Mouse (Mus musculus): ENCODE results near the gene Maml3.

Gene Maml3

DNA sequence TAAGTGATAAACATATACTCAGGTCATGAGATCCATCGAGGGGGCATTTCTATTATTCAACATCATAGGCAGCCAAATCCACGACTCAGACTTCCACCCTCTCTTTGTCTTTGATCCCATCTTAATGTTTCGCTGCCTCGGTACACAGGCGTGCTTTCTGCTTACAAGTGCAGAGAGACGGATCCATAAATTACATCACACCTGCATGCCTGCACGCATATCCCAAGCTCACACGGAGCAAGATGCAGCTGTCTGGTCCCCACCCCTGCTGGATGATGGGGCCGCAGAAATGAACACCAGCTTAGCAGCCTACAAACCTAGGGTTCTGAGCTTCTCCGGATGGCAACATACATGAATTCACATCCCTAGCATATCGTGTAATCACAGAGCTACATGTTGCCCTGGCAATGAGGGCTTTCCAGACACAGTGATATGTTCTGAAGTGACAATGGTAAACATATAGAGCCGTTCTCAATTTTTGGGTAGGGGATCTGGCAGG lies 200.5 kb downstream of the Maml3 start:
- DNase-seq, result no peak

DNA sequence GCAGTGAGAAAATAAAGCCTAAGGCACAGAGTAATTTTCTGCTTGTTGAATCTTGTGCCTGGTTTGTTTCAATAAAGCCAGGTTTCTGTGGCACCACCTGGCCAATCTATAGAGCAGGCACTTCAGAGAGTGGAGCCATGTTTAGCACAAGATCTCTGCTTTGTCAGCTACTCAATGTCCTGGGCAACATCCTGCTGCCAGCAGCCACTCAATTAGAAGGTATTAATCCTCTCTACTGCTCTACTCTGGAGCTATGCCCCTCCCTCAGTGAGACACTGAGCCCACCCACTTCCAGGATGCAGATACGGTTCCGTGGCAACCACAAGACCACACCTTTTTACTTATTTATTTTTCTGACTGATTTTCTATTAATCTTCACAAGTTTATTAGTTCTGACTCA lies 203.7 kb downstream of the Maml3 start:
- DNase-seq, result peak; percentile 23

DNA sequence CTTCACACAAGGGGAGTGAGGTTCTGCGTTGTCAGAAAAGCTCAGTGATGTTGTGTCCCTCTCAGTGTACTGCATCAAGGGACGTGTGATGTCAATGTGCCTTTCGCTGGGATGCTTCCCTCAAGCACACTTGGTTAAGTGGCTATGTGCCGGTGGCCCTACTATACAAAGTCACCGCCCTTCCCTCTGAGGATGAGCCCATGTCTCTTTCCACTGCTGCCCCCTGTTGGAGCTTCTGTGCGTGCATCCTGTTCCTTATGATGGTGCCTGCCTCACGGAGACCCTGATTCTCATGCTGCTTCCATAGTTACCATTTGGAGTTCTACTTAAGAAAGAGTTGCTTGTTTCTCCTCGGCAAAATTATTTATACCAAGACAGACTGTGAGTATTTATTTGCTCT lies 210.4 kb downstream of the Maml3 start:
- DNase-seq, result no peak

DNA sequence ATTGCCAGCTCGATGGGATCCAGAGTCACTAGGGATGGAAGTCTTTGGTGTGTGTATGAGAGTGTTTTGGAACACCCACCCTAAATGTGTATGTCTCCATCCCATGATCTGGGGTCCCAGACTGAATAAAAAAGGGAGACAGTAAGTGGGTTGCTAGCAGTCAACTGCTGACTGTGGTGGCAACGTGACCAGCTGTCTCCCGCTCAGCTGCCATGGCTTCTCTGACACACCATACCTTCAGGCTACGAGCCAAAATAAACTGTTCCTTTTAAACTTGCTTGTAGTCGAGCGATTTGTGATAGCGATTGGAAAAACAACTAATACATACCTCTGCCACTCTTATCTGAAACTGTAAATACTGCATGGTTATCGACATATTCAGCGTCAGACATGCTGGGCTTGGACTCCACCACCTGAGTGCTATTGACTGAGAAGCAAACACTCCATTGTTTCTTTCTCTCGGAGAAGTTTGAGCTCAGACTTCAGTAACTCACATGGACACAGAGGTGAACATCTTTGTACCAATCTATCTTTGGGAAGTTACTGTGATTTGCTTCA lies 213.2 kb downstream of the Maml3 start:
- DNase-seq, result no peak

DNA sequence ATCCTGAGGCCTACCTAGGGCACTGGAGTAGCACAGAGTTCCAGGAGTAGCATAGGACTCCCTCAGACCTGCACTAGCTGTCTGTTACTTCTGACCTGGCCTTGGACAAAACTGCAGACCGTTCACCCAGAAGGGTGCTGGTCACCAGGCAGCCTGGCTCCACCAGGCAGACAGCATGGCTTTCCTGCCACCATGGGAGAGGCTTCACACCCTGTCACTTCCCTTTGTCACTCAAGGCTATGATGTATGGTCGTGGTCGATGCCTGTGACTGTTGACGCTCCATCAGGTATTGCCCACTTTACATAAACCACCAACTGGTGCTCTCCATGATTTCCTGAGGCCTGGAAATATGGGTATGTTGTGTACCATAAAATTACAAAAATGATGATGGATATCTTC lies 214.7 kb downstream of the Maml3 start:
- no peak for DNase-seq

DNA sequence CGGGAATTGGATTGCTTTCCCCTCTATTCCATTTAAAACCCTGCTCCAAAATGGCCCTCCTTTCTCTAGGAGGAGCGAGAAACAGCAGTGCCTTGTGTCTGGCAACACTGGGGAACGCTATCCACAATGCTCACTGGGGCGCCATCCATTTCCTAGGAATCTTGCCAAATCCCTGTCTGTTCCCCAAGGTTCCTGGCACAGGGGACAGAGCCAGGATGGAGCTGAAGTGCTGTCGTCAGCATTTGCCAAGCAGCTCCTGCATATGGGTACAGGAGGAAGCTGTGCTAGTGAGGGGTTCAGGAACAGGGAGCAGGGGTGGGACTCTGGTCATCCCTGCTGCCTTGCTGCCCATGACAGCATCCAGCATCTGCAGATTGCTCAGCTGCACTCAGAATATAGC lies 215.1 kb downstream of the Maml3 start:
- DNase-seq, result peak; percentile 20

DNA sequence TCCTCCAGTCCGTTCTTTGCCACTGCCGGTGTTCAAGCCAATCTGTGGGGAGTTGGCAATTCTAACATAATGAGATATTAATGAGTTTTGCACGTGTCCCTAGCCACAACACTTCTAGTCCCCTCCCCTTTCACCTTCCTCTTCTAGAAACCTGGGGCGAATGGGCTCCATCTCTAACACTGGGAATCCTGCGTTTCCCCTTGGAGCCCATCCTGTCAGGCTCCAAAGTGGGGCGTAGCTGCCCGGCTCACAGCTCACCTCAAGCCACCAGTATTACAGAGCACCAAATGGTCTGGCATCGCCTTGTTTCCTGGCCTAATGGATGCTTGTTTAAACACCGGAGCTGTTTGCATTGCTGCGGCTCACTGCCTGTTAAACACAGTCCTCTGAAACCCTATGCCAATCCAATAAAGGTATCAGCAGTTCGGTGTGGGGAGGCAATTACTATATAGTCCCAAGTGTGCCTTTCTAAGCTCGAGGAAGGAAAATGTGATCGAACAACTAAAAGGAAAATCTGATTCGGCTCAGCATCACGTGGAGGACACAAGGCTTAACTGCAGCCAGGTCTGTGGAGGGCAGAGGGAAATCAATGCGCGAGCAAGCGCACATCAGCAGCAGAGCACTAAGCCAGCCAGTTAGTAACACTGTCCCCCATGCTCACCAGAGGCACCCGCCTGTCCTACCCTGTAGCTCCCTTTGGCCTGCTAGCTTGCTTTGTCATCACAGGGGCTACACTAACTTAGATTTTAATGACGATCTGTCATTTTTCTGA lies 216.0 kb downstream of the Maml3 start:
- DNase-seq, result peak; percentile 57

DNA sequence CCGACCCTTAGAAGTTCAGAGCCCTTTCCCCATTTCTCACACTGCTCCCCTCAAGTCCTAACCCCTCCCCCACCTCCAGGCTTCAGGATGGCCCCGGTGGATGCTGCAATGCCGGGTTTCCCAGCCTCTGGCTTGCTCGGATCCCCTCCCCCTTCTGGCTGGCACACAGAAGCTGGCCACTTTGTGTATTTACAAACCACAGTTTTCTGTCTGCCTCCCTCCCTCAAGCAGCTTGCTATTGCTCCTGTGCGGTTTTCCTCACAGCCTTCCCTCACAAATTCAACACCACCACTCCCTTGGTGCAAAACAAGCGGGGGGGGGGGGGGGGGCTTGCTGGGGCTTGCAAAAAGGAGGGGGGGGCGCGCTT lies 216.6 kb downstream of the Maml3 start:
- DNase-seq, result peak; percentile 59

DNA sequence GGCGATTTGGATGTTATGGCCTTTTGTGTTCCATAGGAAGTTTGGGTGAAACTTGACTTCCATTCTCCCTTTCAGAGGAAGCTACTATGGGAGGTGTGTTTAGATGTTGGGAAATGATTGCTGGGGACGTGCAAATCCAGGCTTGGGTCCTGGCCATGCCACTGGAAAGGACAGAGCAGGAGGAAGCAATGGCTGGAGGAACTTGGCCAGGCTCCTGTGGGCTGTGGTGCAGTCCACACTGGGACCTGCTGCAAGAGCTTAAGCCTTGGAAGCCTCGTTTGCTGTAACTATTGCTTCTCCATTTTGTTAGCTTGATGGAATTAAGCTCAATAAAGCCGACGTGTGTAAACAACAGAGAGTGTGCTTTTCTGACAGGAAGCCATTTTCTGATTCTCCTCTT lies 219.0 kb downstream of the Maml3 start:
- DNase-seq, result no peak

DNA sequence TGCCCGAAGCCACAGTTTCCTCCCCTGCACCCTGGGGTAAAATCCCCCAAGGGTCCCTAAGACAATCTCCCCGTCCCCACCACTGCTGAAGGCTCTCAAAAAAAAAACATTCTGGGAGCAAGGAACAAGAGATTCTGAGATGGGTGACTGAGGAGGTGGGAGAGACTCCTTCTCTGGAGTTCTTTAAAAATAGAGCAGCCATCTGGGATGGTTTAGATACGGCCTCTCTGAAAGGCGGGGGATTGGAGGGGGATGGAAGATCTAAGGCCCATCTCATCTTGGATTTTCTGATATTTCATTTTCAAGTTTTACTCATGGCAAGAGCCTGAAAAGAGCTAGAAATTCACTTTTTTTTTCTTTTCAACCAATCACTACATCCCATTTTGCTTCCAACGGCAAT lies 219.4 kb downstream of the Maml3 start:
- no peak for DNase-seq

DNA sequence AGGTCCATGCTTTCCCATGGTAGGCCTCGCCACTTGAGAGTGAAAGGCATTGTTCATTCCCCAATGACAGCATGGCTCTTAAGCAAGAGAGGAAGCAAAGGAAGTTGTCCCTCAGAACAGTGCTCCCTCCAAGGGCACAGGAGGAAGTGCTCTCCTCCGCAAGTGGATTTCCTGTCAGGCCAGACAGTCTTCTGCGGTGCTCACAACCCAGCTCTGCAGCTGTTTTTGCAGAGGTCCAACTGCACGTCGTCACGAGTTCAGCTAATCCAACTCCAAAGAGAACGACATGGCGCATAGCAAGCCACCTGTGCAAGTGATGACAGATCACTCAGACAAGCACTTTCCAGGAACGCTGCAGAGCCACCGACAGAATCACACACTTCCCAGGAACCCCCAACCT lies 222.9 kb downstream of the Maml3 start:
- DNase-seq, result no peak

DNA sequence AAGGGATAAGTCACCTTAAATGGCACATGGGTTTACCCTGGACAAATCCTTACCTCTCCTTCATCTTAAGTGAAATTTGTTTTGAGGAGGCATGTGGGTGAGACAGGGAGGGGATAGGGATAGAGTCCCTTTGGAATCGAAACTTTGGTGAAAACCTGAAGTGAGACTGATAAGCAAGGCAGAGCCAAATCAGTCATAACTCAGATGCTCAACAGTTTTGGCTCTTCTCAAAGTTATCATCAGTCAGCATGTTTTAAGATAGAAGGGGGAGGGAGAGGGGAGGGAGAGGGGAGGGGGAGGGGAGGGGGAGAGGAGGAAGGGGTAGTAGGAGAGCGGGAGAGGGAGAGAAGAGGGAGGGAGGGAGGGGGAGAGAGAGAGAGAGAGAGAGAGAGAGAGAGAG lies 223.5 kb downstream of the Maml3 start:
- DNase-seq, result no peak

DNA sequence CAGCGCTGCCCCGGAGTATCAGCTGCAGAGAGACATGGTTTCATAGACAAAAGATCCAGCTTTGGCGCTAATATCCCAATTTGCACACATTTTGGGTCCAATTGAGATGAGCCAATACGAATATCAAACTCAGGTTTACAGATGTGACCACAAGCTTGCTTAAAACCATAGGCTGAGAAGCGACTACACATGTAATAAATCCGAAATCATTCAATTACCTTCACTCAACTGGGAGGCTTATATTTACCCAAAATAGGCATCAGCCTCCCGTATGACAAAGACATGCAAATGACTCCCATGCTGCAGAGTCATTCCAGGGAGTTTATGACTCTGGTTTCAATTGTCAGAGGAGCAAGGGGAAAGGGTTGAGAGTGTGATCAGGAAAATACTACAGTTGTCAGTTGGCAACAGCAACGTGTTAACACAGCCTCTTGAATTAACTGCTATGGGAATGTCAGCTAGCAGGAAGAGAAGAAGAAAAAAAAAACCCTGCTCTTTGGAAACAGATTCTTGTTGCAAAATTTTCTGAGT lies 224.3 kb downstream of the Maml3 start:
- no peak for DNase-seq

DNA sequence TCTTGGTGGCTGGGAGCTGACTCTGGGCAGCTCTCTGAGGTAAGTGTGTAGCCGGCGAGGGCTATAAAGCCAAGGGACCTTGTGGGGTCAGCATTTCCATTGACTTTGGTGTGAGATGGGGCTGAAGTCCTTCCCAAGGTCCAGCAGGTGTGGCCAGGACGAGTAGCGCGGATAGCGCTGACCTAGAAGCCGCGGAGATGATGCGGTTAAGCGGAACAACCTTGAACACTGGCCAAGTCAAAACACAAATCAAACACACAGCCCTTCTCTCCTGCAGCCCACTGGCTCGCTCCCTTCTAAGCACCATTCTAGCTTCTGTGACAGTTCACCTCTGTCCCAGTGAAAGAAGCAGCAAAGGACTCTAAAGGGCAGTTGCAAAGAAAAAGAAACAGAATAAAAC lies 225.7 kb downstream of the Maml3 start:
- no peak for DNase-seq

DNA sequence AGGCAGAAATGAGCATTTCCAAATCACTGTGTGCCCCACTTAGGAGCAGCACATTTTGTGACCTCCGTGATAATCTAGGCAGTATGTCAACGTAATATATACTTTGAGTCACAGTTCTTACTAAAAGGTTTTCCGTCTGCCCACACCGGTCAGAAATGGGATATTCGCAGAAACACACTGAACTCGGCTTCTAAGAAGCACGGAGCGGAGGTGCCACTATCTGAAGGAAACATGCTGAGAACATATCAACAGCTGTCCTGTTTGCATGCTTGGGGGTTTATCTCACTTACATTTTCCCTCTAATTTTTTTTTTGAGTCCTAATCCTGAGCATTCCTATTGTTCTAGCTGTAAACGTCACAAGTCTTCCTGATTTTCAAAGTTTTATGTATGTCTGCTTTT lies 226.3 kb downstream of the Maml3 start:
- no peak for DNase-seq

DNA sequence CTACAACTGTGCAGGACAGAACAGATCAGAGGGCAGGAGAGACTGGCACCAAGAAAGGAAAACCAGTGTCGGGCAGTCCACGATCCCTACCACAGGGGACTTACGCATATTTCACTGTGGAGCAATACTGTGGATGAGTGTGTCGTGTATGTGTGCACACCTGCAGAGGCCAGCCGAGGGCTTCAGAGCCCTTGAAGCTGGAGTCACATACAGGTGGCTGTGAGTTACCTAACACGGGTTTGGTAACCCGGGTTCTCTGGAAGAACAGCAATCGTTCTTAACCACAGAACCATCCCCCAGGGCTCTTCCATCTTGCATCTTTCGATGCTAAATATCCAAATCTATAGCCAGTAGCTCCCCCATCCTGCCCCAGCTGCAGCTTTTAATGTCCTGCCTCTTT lies 228.1 kb downstream of the Maml3 start:
- DNase-seq, result no peak

DNA sequence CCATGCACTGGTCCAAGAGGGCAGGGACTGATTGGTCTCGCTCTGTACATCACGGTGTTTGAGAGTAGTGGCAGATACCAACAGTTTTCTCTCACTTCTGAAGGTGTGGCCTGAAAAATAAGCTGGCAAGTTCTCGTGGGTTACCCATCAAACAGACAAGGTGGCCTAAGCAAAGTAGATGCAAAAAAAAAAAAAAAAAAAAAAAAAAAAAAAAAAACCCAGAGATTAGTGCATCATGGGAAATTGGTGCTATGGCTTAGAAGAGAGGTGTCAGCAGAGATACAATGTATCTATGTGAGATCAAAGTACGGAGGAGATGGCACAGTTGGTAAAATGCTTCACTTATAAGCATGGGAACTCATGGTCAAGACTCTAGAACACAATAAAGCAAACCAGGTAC lies 229.2 kb downstream of the Maml3 start:
- DNase-seq, result no peak

DNA sequence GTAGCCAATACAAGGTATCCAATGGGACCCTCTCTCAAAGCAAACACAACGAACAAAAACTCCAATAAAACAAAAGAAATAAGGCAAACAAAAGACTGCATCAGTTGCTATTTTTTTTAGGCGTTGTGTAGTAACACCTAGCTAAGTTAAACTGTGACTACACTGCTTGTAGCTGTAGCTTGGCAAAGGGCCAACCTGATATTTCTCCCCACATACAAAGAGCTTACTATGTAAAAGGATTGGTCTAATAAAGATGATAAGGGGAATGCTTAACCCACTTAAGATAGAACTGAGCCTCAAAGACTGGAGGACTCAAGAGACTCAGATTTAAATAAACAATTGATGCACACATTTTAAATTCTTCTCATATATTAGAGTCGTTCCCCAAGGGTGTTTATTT lies 230.6 kb downstream of the Maml3 start:
- DNase-seq, result peak; percentile 38

DNA sequence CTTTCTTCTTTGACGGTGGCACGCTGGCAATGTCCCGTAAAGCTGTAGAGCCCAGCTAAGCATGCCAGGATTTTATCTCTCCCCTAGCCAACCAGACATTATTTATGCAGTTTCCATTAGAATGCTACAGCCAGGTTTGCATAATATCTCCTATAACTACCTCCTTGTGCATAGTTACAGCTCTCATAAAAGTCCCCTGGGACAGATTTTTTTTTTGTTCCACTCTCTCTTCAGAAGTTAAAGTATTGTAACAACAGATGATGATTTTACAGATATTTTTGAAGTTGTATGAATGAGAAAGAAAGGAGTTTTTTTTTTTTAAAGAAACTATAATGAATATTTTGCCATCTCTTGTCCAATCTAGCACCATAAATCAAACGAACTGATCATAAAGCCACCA lies 232.1 kb downstream of the Maml3 start:
- no peak for DNase-seq

DNA sequence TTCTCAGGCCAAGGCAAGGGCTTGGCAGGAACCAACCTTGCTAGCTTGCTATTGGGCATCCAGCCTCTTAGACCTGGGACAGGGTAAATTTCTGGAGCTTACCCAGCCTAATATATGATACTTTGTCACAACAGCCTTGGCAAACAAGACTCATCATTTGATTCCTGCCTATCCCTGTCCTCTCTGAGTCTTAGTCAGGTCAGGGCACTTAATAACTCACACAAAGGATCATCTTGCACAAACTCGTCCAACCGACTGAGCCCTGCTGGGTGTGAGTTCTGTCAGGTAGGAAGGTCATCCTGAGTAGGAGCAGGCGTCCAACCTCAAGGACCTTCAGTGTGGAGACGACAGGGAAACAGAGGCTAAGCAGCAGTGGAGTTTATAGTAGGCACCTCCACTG lies 233.5 kb downstream of the Maml3 start:
- DNase-seq, result no peak

DNA sequence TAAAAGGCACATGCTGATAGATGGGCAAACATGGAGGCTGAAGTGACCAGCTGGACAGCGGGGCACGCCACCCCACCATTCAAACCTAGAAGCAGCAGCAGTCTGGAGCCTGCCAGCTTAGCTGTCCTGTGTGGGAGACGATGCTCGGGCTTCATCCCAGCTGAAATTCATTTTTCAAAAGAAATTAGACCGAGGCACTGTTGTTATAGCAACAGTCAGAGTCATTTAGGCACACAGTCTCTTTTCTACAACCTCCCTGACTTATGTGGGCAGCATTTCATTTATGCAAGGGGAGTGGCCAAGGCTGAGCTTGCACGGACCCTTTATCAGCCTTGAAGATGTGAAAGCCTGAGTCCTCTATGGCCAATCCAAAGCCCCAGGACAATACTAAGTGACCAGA lies 234.9 kb downstream of the Maml3 start:
- DNase-seq, result peak; percentile 37

DNA sequence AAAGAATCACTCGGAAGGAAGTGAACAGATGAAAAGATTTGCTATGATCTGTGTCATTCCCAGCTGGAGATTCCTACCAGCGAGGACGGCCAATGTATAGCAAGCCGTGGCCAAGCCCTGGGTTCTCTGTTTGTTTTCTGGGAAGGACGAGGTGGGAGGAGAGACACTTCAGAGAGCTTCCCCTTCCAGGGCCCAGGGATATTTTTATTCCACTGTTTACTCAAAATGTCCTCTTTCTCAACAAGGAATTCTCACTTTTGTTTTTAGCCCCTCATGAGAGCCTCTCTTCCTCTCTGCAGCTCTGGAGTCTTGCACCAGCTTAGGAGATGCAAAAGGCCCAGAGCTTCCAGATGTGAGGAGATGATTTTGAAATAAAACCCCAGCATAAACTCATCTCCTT lies 236.0 kb downstream of the Maml3 start:
- DNase-seq, result no peak

DNA sequence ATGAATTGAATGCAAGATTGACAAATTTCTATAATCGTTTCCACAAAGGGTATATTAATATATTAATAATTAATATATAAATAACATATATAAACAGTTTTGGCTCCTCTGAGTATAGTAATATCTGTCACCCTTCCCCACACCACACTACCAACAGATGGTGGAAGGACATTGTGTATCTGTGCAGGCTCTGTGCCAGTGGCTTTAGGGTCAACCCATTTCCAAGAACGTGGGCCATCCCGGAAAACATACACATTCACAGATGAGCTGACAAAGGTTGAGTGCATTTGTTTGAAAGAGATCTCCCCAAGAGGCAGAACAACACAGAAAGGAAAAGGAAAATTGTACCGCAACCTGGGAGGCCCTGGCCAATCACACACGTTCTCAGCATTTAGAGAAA lies 238.4 kb downstream of the Maml3 start:
- DNase-seq, result no peak

DNA sequence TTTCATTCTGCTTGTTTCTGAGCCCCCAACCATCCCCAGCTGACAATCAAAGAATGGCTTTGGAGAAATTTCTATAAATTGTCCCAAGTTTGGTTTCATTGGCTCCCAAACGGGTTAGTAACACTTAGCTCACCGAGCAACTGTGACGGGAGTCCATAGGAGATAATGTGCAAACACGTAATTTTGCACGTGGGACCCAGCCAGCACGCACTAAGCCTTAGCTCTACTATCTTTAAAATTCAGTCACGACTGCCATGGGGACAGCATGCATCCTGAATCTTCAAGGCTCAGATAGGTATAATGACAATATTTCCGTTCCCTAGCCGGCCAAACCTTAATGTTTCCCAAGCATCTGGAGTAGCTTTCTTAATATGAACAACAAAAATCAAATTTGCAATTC lies 243.2 kb downstream of the Maml3 start:
- no peak for DNase-seq

DNA sequence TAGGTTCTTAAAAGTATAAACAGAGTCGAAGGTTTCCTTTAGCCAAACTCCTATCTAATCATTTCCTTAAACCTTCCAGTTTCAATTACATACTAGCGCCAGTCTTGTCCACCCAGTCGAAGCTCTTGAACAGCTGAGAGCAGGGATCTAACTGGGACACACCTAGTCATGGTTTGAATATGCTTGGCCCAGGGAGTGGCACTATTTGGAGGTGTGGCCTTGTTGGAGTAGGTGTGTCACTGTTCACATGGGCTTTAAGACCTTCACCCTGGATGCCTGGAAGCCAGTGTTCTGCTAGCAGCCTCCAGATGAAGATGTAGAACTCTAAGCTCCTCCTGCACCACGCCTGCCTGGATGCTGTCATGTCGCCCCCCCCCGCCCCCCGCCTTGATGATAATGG lies 244.4 kb downstream of the Maml3 start:
- no peak for DNase-seq

All from retina, postnatal 1 day (tissue).